Mouse (Mus musculus) NIH3T3 (cell line): ENCODE data around the gene Gm20695.
A peak's percentile ranks its signal among the peaks of the same experiment; 100 is the strongest.

Experiments used
- DNase-seq: peaks from one replicate; pipeline ENCODE4 v3.0.0-alpha.2; 2012; ENCODE audit warnings: low read depth

The Gm20695 gene

DNA sequence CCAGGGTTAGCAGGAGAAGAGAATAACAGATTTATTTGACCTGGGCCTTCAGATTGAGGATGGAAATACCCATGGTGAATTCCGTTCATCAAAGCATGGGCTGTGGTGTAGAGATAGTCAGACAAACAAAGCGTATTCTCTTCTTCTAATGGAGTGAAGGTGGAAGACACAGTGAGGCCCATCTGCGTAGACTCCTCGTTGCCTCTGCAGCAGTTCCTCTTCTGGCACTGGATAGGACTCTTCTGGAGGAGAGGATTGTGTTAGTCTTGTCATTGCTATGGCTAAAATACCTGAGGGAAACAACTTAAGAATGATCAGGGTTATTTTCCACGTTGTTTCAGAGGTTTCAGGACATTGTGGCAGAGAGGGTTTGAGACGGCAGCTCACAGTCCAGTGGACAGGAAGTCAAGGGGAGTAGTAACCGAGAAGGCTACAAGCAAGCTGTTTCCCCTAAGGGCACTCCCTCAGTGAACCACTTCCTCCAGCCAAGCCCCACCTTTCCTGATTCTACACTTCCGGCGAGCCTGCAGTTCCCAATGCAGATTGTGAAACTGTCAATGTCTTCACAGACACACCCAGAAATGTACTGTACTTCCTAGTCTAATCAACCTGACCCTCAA is 10.8 kb downstream of the Gm20695 start:
- DNase-seq, result no peak

DNA sequence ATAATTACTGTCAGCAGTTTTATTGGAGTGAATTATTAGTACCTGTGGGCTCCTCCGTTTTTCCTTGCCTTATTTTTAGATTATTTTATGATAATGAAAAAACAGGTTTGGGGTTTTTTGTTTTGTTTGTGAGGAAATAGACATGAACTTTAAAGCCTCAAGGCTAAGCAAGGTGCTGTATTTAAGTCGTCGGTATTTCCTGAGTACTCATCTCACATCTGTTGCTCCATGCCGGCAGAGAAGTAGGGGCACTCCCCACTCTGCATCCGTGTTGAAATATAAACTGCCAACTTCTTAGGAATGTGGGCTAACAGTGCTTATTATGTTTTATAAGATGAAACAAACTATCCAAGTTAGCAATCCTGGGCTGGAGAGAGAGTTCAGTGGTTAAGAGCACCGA is 11.6 kb downstream of the Gm20695 start:
- DNase-seq, result no peak

DNA sequence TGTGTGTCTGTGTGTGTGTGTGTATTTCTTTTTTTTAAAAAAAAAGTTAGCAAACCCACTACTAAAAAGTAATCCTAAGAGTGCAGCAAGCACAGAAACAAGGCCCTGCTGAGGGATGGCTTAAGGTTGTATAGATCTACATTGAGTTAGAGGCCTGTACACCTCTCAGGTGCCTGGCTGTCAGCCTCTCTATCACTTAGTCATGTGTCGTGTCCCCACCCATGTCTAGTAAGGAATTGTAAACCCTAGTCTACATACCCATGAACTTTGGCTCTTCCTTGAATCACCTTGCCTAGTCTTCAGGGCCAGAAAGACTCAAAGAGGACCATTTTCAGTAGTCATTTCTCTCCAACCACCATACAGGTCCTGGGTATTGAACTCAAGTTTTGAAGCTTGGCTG is 12.1 kb downstream of the Gm20695 start:
- no peak for DNase-seq

DNA sequence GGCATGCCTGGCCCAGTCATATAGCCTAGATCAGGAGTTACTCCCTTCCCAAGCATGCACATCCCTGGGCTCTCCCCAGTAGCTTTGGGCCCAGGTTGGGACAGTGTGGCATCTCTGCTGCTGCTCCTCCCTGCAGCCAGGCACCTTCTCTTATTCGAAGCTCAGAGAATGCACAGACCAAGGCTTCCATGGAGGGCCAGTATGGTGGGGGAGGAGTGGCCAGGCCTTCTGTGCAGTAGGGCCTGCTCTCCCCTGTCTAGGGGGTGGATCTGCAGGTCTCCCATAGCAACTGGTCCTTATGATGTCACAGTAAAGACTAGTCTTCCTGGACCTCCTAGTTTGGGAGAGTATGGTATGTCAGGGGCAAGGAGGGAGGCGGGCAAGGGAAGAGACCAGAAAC is 23.0 kb downstream of the Gm20695 start:
- DNase-seq, result no peak

DNA sequence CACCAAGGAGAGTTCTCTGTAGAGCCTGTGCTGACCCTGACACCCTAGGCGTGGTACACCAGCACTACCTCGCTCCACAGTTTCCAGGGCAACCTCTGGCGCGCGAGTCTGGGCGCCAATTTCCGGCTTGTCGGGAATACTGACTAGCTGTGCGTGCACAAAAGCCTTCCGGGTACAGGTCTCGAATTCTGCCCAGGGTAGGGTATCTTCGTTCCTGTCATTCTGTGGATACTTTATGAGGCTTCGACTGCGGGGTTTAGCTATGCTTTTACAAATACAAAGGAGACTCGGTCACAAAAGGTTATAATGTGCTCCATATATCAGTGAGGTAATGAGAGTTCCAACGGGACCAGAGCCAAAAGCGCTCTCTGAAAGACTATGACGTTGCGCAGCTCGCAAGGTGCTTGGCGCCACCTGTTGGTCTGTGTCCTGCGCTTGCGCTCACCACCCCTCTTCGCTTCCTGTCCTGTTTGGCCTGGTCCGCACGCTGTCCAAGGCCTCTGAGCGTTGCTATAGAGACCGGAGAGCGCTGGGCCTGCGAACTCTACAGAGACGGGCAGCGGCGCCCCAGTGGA is 24.2 kb downstream of the Gm20695 start, which contains the start of the genes 1700037C18Rik and Cluap1:
Gene 1700037C18Rik, minus strand, starts transcription at position 153 of the 575 bp plus-strand sequence.
Gene Cluap1, plus strand, starts transcription at position 265 of the 575 bp plus-strand sequence.
- peak; percentile 96 for DNase-seq

DNA sequence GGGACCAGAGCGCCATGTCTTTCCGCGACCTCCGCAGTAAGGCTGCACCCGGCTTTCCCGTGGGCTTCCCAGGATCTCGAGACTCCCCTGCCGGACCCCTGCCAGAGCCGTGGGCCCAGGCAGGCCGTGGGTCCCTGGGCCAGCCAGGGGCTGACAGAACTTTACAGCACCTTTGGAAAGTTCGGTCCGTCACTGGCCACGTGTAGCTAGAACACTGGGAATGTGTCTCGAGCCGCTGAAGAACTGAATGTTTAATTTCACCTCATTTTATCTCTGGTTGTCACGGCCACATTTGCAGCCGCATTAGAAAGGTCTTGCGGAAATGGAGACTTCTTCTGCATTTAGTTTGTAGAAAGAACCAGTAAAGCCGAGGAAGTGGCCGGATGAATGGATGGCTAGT is 24.7 kb downstream of the Gm20695 start:
- no peak for DNase-seq

DNA sequence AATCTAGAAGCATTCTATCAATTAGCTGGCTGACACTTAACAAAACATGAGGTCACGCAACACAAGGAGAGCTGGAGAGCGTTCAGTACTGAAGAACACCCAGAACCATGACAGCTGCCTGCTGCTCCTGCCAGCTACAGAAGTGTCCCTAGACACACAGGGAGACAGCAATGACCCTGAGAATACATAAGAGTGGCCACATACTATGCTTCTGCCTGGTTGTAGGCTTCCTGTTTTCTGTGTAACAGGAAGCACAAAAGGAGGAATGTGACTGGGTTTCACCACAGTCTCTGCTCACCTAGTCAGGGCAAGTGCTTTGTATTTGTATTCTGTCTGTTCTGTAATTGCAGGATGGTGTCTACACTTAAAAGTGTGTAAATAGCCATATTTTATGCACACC is 36.3 kb downstream of the Gm20695 start:
- no peak for DNase-seq

DNA sequence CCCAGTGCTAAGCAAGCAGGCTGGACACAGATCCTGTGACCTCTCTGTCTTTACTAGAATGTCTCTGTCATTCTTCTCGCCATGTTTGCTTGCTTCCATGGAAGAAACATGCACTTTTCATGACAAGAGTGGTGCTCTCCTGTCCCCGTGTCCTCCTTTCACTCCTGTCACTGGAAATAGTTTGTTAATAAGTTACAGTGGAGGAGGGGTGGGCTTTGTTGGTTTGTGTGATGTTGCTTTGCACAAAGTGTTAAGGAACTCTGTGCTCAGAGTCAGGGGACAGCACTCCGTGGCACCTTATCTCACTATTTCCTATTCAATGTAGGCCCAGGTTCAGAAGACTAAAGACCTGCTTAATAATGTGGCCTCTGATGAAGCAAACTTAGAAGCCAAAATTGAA is 39.1 kb downstream of the Gm20695 start:
- DNase-seq, result peak; percentile 8

DNA sequence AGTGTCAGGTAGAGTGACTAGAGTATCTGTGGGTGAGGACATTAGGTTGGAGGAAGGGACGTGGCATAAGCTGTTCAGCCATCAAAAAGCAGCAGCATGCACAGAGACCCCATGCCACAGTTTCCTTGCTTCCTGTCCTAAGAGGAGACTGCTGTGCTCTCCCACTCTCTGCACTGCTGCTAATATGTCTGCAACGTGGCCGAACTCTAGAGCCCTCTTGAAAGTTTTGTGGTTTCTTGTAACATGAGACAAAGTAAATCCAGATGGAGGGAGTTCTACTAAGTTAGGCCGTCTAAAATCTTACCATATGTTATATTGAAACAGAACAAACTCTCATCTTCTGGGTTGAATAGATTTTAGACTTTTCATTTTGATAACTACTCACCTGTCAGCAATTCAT is 39.5 kb downstream of the Gm20695 start:
- DNase-seq, result peak; percentile 88

DNA sequence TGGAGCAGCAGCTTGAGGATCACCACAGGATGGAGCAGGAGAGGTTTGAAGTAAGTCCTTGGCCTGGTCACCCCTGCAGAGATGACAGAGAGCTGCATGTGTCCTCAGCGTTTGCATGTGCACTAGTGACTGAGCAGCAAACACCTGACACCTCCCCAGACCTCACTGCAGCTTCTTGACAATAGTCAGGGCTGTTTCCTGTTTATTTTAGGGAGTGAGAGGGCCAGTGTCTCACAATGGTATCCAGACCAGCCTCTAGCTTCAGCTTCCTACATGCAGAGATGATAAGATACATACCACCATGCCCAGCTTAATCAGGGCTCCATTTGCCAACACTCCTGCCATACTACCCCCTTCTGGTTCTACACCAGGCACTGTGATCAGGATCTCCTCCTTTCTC is 44.1 kb downstream of the Gm20695 start:
- DNase-seq, result no peak

DNA sequence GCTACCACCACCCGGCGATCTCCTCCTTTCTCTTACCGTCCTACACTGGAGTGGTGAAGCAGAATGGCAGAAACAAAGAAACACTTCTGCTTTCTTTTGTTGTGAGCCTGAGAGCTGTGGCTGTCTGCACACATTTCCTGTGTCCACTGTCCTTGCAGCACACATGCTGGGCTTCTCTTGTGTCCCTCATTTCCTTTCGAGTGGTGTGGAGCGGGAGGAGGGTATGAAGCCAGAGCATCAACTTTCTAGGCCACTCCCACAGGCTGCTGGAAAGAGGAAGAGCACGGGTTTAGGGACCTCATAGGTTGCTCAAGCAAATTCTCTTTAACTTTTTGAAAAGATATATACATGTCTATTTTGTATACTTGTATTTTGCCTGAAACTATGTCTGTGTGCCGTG is 44.7 kb downstream of the Gm20695 start:
- DNase-seq, result no peak

DNA sequence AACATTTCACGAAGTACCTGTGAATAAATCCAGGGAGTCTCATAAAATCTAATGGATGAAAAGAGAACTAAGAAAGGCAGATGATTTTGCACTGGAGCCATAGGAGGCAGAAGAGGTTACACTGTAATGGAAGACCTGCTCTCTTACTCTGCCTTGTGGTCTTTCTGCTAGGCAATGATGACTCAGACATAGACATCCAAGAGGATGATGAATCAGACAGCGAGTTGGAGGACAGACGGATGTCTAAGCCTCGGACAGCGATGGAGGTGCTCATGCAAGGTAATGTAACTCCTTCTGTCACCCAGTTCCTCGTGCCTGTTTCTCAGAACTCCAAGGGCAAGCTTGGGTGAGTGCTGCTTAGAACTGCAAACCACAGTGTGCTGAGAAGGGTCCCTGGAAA is 49.1 kb downstream of the Gm20695 start:
- DNase-seq, result peak; percentile 56

DNA sequence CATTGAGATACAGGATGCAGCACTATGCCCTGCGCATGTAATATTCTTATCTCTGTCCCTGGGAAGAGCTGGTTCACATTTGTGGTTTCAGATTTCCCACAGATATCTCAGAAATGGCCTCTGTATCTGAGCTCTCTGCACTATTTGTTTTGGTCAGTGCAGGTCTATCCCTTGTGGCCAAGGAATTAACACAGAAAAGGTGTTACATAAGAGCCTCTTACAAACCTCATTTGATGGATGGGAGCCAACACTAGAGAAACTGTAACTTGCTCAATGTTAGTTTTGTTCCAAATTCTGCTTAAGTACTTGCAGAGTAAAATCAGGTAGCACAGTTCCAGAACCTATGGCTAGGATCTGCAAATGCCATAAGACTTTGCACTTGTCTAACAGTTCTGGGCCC is 49.6 kb downstream of the Gm20695 start:
- DNase-seq, result peak; percentile 80

DNA sequence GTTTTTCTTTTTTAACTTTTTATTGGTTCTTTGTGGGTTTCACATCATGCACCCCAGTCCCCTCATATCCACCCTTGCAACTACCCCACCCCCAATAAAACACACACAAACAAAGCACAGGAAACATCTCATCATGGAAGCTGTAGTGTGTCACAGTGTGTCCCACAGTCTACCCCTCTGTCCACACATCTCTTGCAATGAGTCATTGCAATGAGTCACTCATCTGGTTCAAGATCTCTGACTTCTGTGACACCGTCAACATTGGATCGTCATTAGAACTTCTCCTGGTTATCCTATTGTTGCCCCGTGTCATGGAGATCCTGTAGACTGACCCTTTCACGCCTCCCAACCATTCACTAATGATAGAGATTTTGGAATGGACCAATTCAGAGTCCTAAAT is 50.3 kb downstream of the Gm20695 start:
- DNase-seq, result no peak

DNA sequence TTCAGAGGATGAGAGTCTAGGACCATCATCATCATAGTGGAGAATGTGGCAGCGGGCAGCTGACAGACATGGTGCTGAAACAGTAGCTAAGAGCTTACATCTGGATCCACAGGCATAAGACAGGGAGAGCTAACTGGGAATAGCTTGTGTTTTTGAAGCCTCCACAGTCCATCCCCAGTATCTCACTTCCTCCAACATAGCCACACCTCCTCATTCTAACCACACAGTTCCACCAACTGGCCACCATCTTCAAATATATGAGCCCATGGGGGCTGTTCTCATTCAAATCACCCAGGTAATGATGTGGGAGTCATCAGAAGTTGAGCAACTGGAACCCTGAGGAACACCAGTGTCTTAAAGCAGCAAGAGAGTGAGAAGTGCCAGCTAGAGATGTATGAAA is 66.7 kb downstream of the Gm20695 start:
- DNase-seq, result no peak

DNA sequence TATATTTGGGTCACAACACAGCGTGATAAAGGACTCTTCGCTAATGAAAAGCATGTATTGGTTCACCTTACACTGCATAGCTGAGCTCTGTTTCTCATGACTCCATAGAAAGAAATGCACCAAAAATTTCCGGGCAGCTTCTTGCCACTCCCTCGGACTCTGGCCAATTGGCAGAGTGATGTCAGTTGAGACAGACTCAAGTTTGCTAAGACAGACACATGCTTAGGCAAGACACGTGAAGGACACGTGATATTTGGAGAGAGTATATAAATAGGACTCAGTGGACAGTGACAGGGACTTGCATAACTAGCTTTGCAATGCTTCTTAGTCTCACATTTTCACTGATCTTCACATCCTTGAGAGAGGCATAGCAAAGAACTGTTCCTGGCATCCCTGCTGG is 71.9 kb downstream of the Gm20695 start:
- peak; percentile 97 for DNase-seq

DNA sequence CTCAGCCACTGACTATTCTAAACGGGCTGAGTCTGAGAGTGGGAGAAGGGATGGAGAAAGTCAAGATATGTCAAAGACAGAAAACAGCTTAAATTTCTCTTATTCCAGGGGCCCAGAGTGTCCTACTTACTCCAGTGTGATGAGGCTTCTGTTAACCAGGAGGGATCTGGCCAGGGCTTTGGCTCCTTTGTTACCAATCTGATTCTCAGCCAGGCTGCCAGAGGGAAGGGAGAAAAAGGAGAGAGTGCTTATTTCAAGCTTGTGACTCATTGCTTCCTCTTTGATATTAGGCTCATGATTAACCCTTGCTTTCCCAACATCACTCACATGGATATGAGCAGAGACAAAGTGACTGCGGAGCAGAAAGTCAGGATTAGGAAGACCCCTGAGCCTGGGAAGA is 74.8 kb downstream of the Gm20695 start:
- DNase-seq, result peak; percentile 81

DNA sequence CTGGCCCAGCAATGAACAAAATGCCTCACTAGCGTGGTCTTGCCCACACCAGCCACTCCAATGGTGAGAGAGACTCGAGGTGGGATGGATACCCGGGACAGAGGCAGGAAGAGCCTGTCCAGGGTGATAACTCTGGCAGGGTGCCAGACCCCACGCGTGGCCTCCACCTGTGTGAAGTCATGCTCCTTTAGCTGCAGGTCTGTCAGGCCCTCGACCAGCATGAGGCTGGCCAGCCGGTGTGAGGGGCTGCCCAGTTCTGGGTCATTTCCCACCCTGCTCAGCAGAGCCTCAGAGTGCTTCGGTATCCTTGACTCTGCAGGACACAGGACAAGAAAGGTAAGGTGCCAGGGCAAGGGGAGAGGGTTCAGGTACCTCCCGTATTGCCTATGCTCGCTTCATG is 80.5 kb downstream of the Gm20695 start:
- no peak for DNase-seq

DNA sequence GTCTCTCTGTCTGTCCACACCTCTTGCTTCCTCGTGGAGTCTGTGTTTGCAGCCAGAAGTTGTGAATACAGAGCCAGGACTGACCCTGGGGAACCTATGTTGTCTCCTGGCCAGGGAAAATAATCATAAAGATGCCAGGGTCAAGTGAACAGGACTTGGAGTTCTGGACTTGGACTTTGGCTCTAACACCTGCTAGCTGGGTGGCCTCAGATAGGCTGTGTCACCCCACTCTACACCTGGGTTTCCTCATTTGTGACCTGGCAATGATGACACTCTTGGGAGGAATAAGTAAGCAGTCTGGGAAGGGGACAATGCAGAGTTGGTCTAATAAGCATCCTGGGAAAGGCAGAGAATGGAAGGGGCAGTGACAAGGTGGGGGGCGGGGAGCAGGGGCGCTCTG is 81.1 kb downstream of the Gm20695 start:
- no peak for DNase-seq
